Mouse (Mus musculus) intestine, postnatal 0 days (tissue): ENCODE data around the gene G6pc. TPM values are rescaled to one million over a fixed set of nuclear protein-coding genes. Genes with fewer than 3 reads are reported as not detected.
A peak's percentile ranks its signal among the peaks of the same experiment; 100 is the strongest.

Experiments used
- ATAC-seq: fragments of 200-750 bp; cut with Nextera tagmentation; 2 replicates; pipeline ENCODE4 v1.8.0; 2017; ENCODE audit warnings: mild to moderate bottlenecking, moderate TSS enrichment, moderate library complexity
- H3K27ac ChIP-seq: fragments of 300-500 bp; sonication (generic); 2 replicates; pipeline ENCODE4 v1.5.1; 2014; ENCODE audit warnings: mild to moderate bottlenecking, low read depth, low read length, moderate library complexity
- H3K27me3 ChIP-seq: fragments of 300-500 bp; sonication (generic); replicated peaks from 2 replicates; pipeline ENCODE4 v1.6.1; 2014; ENCODE audit warnings: low read length, mixed read lengths; ENCODE audit not compliant: control insufficient read depth, insufficient read depth
- H3K36me3 ChIP-seq: fragments of 300-500 bp; sonication (generic); 2 replicates; pipeline ENCODE4 v1.6.1; 2014; ENCODE audit warnings: mild to moderate bottlenecking, moderate library complexity; ENCODE audit not compliant: control insufficient read depth, insufficient read depth
- H3K4me1 ChIP-seq: fragments of 300-500 bp; sonication (generic); replicated peaks from 2 replicates; pipeline ENCODE4 v1.6.1; 2014; ENCODE audit warnings: antibody characterized with exemption, low read length, mixed read lengths; ENCODE audit not compliant: control insufficient read depth, insufficient read depth
- H3K4me2 ChIP-seq: fragments of 300-500 bp; sonication (generic); replicated peaks from 2 replicates; pipeline ENCODE4 v1.6.1; 2014; ENCODE audit warnings: low read depth, mild to moderate bottlenecking, moderate library complexity
- H3K4me3 ChIP-seq: fragments of 300-500 bp; sonication (generic); 2 replicates; pipeline ENCODE4 v1.5.1; 2014; ENCODE audit warnings: low read depth, low read length
- H3K9ac ChIP-seq: fragments of 300-500 bp; sonication (generic); 2 replicates; pipeline ENCODE4 v1.6.1; 2014; ENCODE audit warnings: mild to moderate bottlenecking, low read depth, low read length
- H3K9me3 ChIP-seq: fragments of 300-500 bp; sonication (generic); 2 replicates; pipeline ENCODE4 v1.6.1; 2016; ENCODE audit warnings: mixed run types; ENCODE audit not compliant: control insufficient read depth
- CTCF ChIP-seq: sonication (generic); IDR thresholded peaks from 2 replicates; pipeline ENCODE4 v1.5.1; 2016; ENCODE audit warnings: low read depth, mild to moderate bottlenecking, control low read depth, antibody characterized with exemption, moderate library complexity
- WGBS: fragments of 180-500 bp; shearing (Covaris S2); extraction: QIAGEN DNeasy Blood & Tissue Kit; methylation state at CpG from one replicate; pipeline ENCODE4 v1.1.7; 2014; 5-methylcytosine and 5-hydroxymethylcytosine counted together
- microRNA-seq: library from miRNA; unstranded; fragments of <30 nt; microRNA quantifications from one replicate; pipeline ENCODE4, GENCODE M21; 2016
- polyA plus RNA-seq: library from polyadenylated mRNA; unstranded; fragments of >200 nt; fragmentation: Nextera tagmentation; extraction: Ambion mirVana; gene quantifications from 2 replicates; pipeline ENCODE4 v1.2.1, GENCODE M21; 2015

Gene G6pc
- polyA plus RNA-seq, 1 experiment from 2014 or later = 54.3 TPM

DNA sequence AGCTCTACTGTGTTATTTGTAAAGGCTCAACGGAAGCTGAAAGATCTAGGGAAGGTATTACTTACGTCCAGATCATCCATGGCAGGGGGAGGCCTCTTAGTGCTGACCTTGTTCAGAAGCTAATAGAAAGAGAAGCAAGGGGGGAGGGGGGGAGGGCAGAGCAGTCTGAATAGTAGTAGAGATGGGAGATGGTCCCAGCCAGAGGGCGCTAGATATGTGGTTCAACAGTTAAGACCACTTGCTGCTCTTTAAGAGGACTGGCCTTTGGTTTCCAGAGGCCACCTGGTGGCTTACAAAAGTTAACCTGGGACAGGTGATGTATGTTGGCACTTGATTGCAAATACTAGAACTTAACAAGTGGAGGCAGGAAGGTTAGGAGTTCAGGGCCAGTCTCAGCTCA lies 52.2 kb downstream of the G6pc start:
- no peak for ATAC-seq
- no peaks in the 10 kb centered on the region for H3K4me1 ChIP-seq
- H3K27me3 ChIP-seq = no peaks in the 10 kb centered on the region
- no peak overlapping the region for H3K4me2 ChIP-seq
- H3K4me3 ChIP-seq = no peak overlapping the region
- H3K36me3 ChIP-seq = no peaks in the 10 kb centered on the region
- peak; percentile 55 for TF ChIP-seq CTCF
- H3K27ac ChIP-seq = no peak overlapping the region
- H3K9me3 ChIP-seq = no peaks in the 10 kb centered on the region
- 43% methylated on average over 3 of the region's 3 CpGs for WGBS
- H3K9ac ChIP-seq = no peak overlapping the region

DNA sequence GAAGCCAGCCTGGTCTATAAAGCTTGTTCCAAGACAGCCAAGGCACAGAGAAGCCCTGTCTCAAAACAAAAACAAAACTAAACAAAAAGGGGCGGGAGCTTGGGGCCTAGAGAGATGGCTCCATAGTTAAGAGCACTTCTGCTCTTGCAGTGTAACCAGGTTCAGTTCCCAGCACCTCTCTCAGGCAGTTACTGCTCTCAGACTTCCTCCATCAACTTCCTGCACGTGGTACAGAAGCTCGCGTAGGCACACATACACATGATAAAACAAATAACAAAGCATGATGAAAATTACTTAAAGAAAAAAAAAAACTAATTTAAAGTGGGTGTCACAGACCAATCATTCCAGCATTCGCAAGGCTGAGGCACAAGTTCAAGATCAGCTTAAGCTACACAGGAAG lies 52.8 kb downstream of the G6pc start:
- no peak for TF ChIP-seq CTCF
- Histone ChIP-seq H3K4me2 (no peak overlapping the region), H3K27ac (no peak overlapping the region), H3K4me3 (no peak overlapping the region), H3K9me3 (no peaks in the 10 kb centered on the region), H3K9ac (no peak overlapping the region), H3K4me1 (no peaks in the 10 kb centered on the region), H3K36me3 (no peaks in the 10 kb centered on the region), H3K27me3 (no peaks in the 10 kb centered on the region)
- WGBS = 83% methylated on average over 5 of the region's 5 CpGs
- ATAC-seq = no peak

DNA sequence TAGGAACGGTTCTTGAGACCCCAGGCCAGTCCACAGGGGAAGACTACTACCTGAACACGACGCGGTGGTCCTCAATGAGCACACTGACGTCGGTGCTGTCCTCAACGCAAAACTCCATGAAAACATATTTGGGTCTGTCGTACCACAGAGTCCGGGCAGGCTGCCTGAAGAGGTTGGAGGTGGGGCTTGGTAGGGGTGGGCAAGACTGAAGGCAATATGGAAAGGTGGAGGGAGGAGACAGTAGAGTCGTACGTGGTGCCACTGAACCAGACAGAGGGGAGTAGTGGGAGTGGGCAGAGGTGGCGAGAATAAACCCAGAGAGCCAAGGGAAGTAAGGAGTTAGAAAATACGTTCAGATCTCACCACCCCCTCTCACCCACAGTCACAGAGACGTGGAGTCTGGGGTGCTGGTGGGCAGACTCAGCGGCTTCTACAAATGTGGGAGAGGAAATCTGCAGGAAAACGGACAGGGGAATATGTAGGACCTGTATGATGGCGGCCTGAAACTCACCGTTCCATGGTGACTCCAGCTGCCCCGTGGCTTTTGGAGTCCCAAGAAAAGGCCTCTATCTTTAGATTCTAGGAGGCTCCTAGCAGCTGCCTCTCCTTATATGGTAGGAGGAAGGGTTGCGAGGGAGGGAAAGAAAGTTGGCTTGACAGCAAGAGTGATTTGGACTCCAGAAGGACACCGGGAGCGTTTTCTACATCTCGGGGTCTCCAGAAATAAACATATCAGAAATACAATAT lies 56.9 kb downstream of the G6pc start, which contains the start of gene Gm27029:
Gene Gm27029 (minus strand): TSS at position 692 of the 747 bp plus-strand sequence.
- Histone ChIP-seq H3K36me3 (peaks cover 3% of the 10 kb centered on the region), H3K9me3 (no peaks in the 10 kb centered on the region)
- ATAC-seq = peak; percentile 56

DNA sequence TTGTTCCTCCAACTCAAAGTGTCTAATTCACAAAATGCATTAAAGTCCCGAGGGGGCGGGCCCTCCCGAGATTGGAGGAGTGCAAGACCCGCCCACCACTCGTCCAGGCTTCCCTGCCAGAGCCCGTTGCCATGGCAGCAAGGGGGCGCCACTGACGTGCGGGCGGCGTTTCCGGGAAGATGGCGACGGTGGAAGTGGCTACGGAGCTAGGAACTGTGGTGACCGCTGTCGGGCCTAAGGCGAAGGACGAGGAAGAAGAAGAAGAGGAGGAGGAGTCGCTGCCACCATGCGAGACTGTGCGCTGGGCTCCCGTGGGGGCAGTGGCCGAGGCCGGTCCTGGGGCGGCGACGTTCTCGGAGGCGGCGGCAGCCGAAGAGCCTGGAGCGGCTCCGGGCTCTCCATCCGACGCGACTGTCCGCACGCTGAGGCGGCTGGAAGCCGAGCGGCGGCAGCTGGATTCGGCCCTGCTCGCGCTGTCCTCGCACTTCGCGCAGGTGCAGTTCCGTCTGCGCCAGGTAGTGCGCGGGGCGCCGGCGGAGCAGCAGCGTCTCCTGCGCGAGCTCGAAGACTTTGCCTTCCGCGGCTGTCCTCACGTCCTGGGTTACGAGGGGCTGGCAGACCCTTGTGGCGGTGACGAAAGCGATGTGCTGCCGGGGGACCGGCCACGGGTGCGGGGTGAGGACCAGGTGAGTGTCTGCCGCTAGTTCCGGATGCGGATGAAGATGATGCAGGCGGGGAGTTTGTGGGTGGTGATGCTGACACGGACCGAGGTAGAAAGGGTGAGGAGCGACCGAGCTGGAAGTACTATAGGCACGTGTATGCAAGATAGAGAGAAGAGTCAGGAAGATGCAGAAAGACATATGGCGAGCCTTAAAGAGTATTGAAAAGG lies 57.8 kb downstream of the G6pc start, which contains the start of the genes Rundc1 and Ptges3l:
Gene Rundc1 (plus strand): TSS at position 161 of the 889 bp plus-strand sequence.
Gene Ptges3l (minus strand): TSS at position 409 of the 889 bp plus-strand sequence.
- peak within 1 kb of the TSS; percentile 79 for H3K4me3 ChIP-seq
- peak; percentile 69 for TF ChIP-seq CTCF
- under 1% methylated on average over 78 of the region's 81 CpGs for WGBS
- H3K9me3 ChIP-seq = no peaks in the 10 kb centered on the region
- H3K27ac ChIP-seq = peak within 1 kb of the TSS; percentile 88
- 0 out of 2 replicates have a peak, but pooled peaks cover 5% of the 10 kb centered on the region for H3K4me1 ChIP-seq
- peaks cover 9% of the 10 kb centered on the region for H3K36me3 ChIP-seq
- H3K27me3 ChIP-seq = no peaks in the 10 kb centered on the region
- H3K9ac ChIP-seq = peak within 1 kb of the TSS; percentile 67
- ATAC-seq = peak; percentile 92
- peak within 1 kb of the TSS; percentile 82 for H3K4me2 ChIP-seq

More for the DNA sequence above, 56.9 kb downstream of the G6pc start, which contains the start of gene Gm27029:
- Histone ChIP-seq H3K4me3 (peak within 1 kb of the TSS; percentile 79), H3K9ac (peak within 1 kb of the TSS; percentile 67), H3K27me3 (no peaks in the 10 kb centered on the region), H3K27ac (peak within 1 kb of the TSS; percentile 88), H3K4me1 (0 out of 2 replicates have a peak, but pooled peaks cover 5% of the 10 kb centered on the region), H3K4me2 (peak within 1 kb of the TSS; percentile 82)
- TF ChIP-seq CTCF = no peak
- WGBS = 7% methylated on average over 23 of the region's 23 CpGs

DNA sequence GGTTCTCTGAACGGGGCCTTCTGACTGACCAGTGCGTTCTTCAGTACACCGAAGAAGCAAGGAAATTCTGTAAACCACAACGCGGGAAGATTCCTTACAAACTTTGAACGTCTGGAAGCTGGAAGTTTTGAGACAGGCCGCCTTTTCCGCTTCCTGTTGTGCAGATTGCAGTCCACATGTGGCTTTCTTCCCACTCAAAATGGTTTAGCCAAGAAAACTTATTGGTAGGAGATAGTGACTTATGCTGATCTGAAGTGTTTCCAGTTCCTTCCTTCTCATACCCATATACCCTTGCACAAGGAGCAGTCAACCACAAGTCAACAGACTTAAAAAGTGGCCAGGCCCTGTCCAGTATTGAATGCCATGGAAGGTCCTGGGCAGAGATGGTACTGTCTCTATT lies 58.8 kb downstream of the G6pc start:
- WGBS = 38% methylated on average over 8 of the region's 8 CpGs
- peak overlapping the region; percentile 79 for H3K4me3 ChIP-seq

More for the DNA sequence above, 58.8 kb downstream of the G6pc start:
- no peak for TF ChIP-seq CTCF
- H3K4me2 ChIP-seq = peak overlapping the region; percentile 82
- no peaks in the 10 kb centered on the region for H3K9me3 ChIP-seq
- H3K27ac ChIP-seq = 0 out of 2 replicates have a peak overlapping the region, but pooled peaks have one; percentile 1
- H3K4me1 ChIP-seq = 0 out of 2 replicates have a peak, but pooled peaks cover 5% of the 10 kb centered on the region
- H3K27me3 ChIP-seq = no peaks in the 10 kb centered on the region
- peaks cover 18% of the 10 kb centered on the region for H3K36me3 ChIP-seq
- peak overlapping the region; percentile 67; the same call in 1 of the 2 replicates for H3K9ac ChIP-seq
- ATAC-seq = no peak

Small RNA genes within 50 kb of the gene (microRNA-seq; reads per million reads assigned to microRNA genes)
- gene Gm25593 (not detected), gene Mir6929 (not detected)

Other genes with a start within 250 kb of the G6pc start
- 10.3 and 12.3 TPM in 2 replicates for gene Retreg3, start 247.7 kb upstream of the G6pc start, polyA plus RNA-seq
- 20.0 and 20.6 TPM in 2 replicates for gene Tubg1, start 247.6 kb upstream of the G6pc start, polyA plus RNA-seq
- gene Tubg2, start 211.7 kb upstream of the G6pc start, polyA plus RNA-seq = 2.5 and 2.8 TPM in 2 replicates
- 5.2 and 6.0 TPM in 2 replicates for gene Cntnap1, start 197.0 kb upstream of the G6pc start, polyA plus RNA-seq
- gene Plekhh3, start 196.2 kb upstream of the G6pc start, polyA plus RNA-seq = 7.7 and 7.8 TPM in 2 replicates
- 0.13 and 0.22 TPM in 2 replicates for gene Ccr10, start 192.1 kb upstream of the G6pc start, polyA plus RNA-seq
- 9.8 and 10.8 TPM in 2 replicates for gene Ezh1, start 141.1 kb upstream of the G6pc start, polyA plus RNA-seq
- 67.7 and 74.7 TPM in 2 replicates for gene Ramp2, start 121.5 kb upstream of the G6pc start, polyA plus RNA-seq
- 148 and 157 TPM in 2 replicates for gene Vps25, start 113.9 kb upstream of the G6pc start, polyA plus RNA-seq
- 4.6 and 4.7 TPM in 2 replicates for gene Wnk4, start 107.0 kb upstream of the G6pc start, polyA plus RNA-seq
- 0.26 and 0.47 TPM in 2 replicates for gene Cntd1, start 88.5 kb upstream of the G6pc start, polyA plus RNA-seq
- gene Coa3, start 88.4 kb upstream of the G6pc start, polyA plus RNA-seq = 255 and 276 TPM in 2 replicates
- gene Becn1, start 65.3 kb upstream of the G6pc start, polyA plus RNA-seq = 117 and 124 TPM in 2 replicates
- 59.5 and 60.2 TPM in 2 replicates for gene Psme3, start 51.3 kb upstream of the G6pc start, polyA plus RNA-seq
- gene Aoc2, start 42.5 kb upstream of the G6pc start, polyA plus RNA-seq = 0.34 and 0.41 TPM in 2 replicates
- gene Aoc3, start 37.0 kb upstream of the G6pc start, polyA plus RNA-seq = 3.7 and 4.4 TPM in 2 replicates
- 27.0 and 28.9 TPM in 2 replicates for gene Aarsd1, start 50.1 kb downstream of the G6pc start, polyA plus RNA-seq
- 2.2 and 2.9 TPM in 2 replicates for gene Gm27029, start 57.2 kb downstream of the G6pc start, polyA plus RNA-seq
- gene Rundc1, start 57.5 kb downstream of the G6pc start, polyA plus RNA-seq = 12.0 and 13.1 TPM in 2 replicates
- 7.0 and 7.8 TPM in 2 replicates for gene Ptges3l, start 57.8 kb downstream of the G6pc start, polyA plus RNA-seq
- 240 and 241 TPM in 2 replicates for gene Rpl27, start 74.7 kb downstream of the G6pc start, polyA plus RNA-seq
- gene Ifi35, start 80.8 kb downstream of the G6pc start, polyA plus RNA-seq = 100 and 102 TPM in 2 replicates
- gene Rnd2, start 97.4 kb downstream of the G6pc start, polyA plus RNA-seq = 27.8 and 31.9 TPM in 2 replicates
- 94.5 and 95.6 TPM in 2 replicates for gene Vat1, start 98.7 kb downstream of the G6pc start, polyA plus RNA-seq
- gene Brca1, start 184.4 kb downstream of the G6pc start, polyA plus RNA-seq = 2.3 and 3.3 TPM in 2 replicates
- 44.5 and 54.1 TPM in 2 replicates for gene Nbr1, start 184.6 kb downstream of the G6pc start, polyA plus RNA-seq
- gene Tmem106a, start 214.7 kb downstream of the G6pc start, polyA plus RNA-seq = 122 and 130 TPM in 2 replicates
- gene Gm11634, start 231.7 kb downstream of the G6pc start, polyA plus RNA-seq = 0.27 and 0.37 TPM in 2 replicates